Comparison of ENCODE assay signal across 20 mouse cellular contexts in the genomic region with DNA sequence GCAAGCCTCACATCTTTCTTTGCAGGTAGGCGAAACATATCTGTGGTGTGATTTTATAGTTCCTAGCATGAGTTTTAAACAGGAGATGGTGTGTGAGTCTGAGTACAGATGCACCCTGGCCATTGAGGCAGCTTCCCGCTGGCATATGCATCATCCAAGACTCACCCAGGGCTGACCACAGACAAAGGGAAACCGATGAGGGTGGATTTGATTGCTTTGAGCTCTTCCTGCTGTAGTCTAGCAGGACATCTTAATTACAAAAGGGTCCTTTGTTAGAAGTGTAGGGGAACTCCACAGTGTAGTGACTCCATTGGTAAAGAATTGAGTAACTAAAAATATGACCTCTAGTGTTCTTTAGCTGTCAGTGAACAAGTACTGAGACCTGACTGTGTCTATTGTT.
A peak's percentile ranks its signal among the peaks of the same experiment; 100 is the strongest.
DNase-seq lines count a peak whose midpoint lies in the region; ATAC-seq and TF ChIP-seq lines count a peak whose summit lies in the region.
"Had no signal": no experiment of that assay in that cellular context is flagged by ENCODE, and none has a peak within 500 bp of the region (broad histone marks: within the 10 kb centered on the region; RNA-seq: fewer than 3 reads in every experiment).

No protein-coding gene starts in this region.

- H3K36me3 ChIP-seq in heart, embryonic 10.5 days: no peaks in the 10 kb centered on the region
- no peaks in the 10 kb centered on the region for H3K36me3 ChIP-seq in lung, postnatal 0 days (ENCODE audit: insufficient read depth, low read length)
- H3K36me3 ChIP-seq in C2C12 (ENCODE audit: control insufficient read depth, insufficient read depth): no peaks in the 10 kb centered on the region
- H3K36me3 ChIP-seq in hindbrain, embryonic 12.5 days: no peaks in the 10 kb centered on the region
- H3K36me3 ChIP-seq: embryonic facial prominence, embryonic 13.5 days; limb, embryonic 15.5 days; neural tube, embryonic 15.5 days had no signal

- 69% methylated on average over 3 of the region's 3 CpGs for WGBS in heart, embryonic 10.5 days
- WGBS in lung, postnatal 0 days: 58% methylated on average over 3 of the region's 3 CpGs
- 40% methylated on average over 3 of the region's 3 CpGs for WGBS in lung, adult 2 months
- 49% methylated on average over 3 of the region's 3 CpGs for WGBS in hindbrain, embryonic 12.5 days

- no peak overlapping the region for H3ac ChIP-seq in C2C12 (ENCODE audit: control insufficient read depth, insufficient read length, low read depth)

- no peaks in the 10 kb centered on the region for H3K79me3 ChIP-seq in C2C12 (ENCODE audit: low read depth)

- no peak for DNase-seq in heart, embryonic 10.5 days (ENCODE audit: low spot score)
- no peak for DNase-seq in heart, postnatal 10 days
- peak; percentile 49 for DNase-seq in lung, postnatal 0 days (ENCODE audit: low spot score)
- no peak for DNase-seq in lung, adult 2 months
- DNase-seq in NIH3T3 (ENCODE audit: low read depth): peak; percentile 10
- no peak for DNase-seq in gastrocnemius, postnatal 10 days
- DNase-seq: cerebellum, adult 9-10 months; forebrain, postnatal 0 days; gastrocnemius, postnatal 14 days; heart, postnatal 4 days; kidney, adult 2 months; layer of hippocampus, postnatal 36 days; midbrain, embryonic 14.5 days; thymus, adult 18-20 months had no signal

- H3K9ac ChIP-seq in lung, postnatal 0 days (replicated peaks; ENCODE audit: low read depth): no peak overlapping the region
- H3K9ac ChIP-seq in hindbrain, embryonic 12.5 days: no peak overlapping the region
- H3K9ac ChIP-seq: embryonic facial prominence, embryonic 13.5 days; forebrain, postnatal 0 days; limb, embryonic 15.5 days; neural tube, embryonic 15.5 days had no signal

- H3K4me1 ChIP-seq in heart, embryonic 10.5 days: peaks cover 44% of the 10 kb centered on the region
- peaks cover 27% of the 10 kb centered on the region for H3K4me1 ChIP-seq in lung, postnatal 0 days (ENCODE audit: insufficient read depth, low read depth, low read length)
- H3K4me1 ChIP-seq in lung, adult 2 months (ENCODE audit: control insufficient read depth, insufficient read depth, low read length): peaks cover 39% of the 10 kb centered on the region
- H3K4me1 ChIP-seq in hindbrain, embryonic 12.5 days: no peaks in the 10 kb centered on the region
- H3K4me1 ChIP-seq: neural tube, embryonic 15.5 days had no signal

- ATAC-seq in lung, postnatal 0 days: peak; percentile 48
- ATAC-seq in hindbrain, embryonic 12.5 days (ENCODE audit: low FRiP score): no peak
- ATAC-seq: forebrain, postnatal 0 days had no signal

- intact Hi-C loops in heart, postnatal 10 days (cut with DNase I): no loop called here

- no peaks in the 10 kb centered on the region for H3K79me2 ChIP-seq in C2C12 (ENCODE audit: control insufficient read depth, insufficient read depth)

- peak overlapping the region; percentile 53; the same call in 1 of the 2 replicates for H3K27ac ChIP-seq in heart, embryonic 10.5 days
- no peak overlapping the region; the same call in 1 of the 2 replicates for H3K27ac ChIP-seq in lung, postnatal 0 days (ENCODE audit: low read length)
- no peak overlapping the region for H3K27ac ChIP-seq in hindbrain, embryonic 12.5 days
- H3K27ac ChIP-seq: embryonic facial prominence, embryonic 13.5 days; limb, embryonic 15.5 days; neural tube, embryonic 15.5 days had no signal

- no peaks in the 10 kb centered on the region for H3K9me3 ChIP-seq in heart, embryonic 10.5 days
- H3K9me3 ChIP-seq in lung, postnatal 0 days (ENCODE audit: low read length): no peaks in the 10 kb centered on the region
- H3K9me3 ChIP-seq in hindbrain, embryonic 12.5 days (replicated peaks): no peaks in the 10 kb centered on the region
- H3K9me3 ChIP-seq: embryonic facial prominence, embryonic 13.5 days; limb, embryonic 15.5 days; neural tube, embryonic 15.5 days had no signal

- H3K4me2 ChIP-seq in lung, postnatal 0 days (replicated peaks; ENCODE audit: low read depth, low read length): no peak overlapping the region
- H3K4me2 ChIP-seq in hindbrain, embryonic 12.5 days (replicated peaks): no peak overlapping the region
- H3K4me2 ChIP-seq: embryonic facial prominence, embryonic 13.5 days; limb, embryonic 15.5 days; neural tube, embryonic 15.5 days had no signal

- no peak overlapping the region for H3K4me3 ChIP-seq in heart, embryonic 10.5 days
- no peak overlapping the region for H3K4me3 ChIP-seq in lung, postnatal 0 days (ENCODE audit: low read depth, low read length)
- no peak overlapping the region for H3K4me3 ChIP-seq in lung, adult 2 months (replicated peaks; ENCODE audit: extremely low read depth, low read depth, low read length)
- H3K4me3 ChIP-seq in C2C12 (ENCODE audit: insufficient read depth, poor library complexity, severe bottlenecking): no peak overlapping the region
- H3K4me3 ChIP-seq in hindbrain, embryonic 12.5 days: no peak overlapping the region
- H3K4me3 ChIP-seq: embryonic facial prominence, embryonic 13.5 days; limb, embryonic 15.5 days; myocyte; neural tube, embryonic 15.5 days had no signal

- no peaks in the 10 kb centered on the region for H3K27me3 ChIP-seq in heart, embryonic 10.5 days (ENCODE audit: insufficient read depth, poor library complexity, severe bottlenecking)
- no peaks in the 10 kb centered on the region for H3K27me3 ChIP-seq in lung, postnatal 0 days (replicated peaks; ENCODE audit: insufficient read depth, low read length)
- no peaks in the 10 kb centered on the region for H3K27me3 ChIP-seq in C2C12 (ENCODE audit: control insufficient read depth, insufficient read depth, insufficient read length)
- H3K27me3 ChIP-seq in hindbrain, embryonic 12.5 days: no peaks in the 10 kb centered on the region
- H3K27me3 ChIP-seq: embryonic facial prominence, embryonic 13.5 days; limb, embryonic 15.5 days; neural tube, embryonic 15.5 days had no signal

- TF ChIP-seq POLR2A in lung, adult 2 months (IDR thresholded peaks at IDR 0.05; ENCODE audit: borderline replicate concordance, extremely low read depth, low read depth, low read length): no peak

- peak; percentile 67 for TF ChIP-seq EP300 in lung, postnatal 0 days (IDR thresholded peaks at IDR 0.05)

- TF ChIP-seq CTCF in lung, postnatal 0 days (IDR thresholded peaks at IDR 0.05): peak; percentile 10; the same call in 1 of the 2 replicates
- no peak for TF ChIP-seq CTCF in lung, adult 2 months (IDR thresholded peaks at IDR 0.05; ENCODE audit: insufficient read depth, low read length)
- TF ChIP-seq CTCF in C2C12 (IDR thresholded peaks at IDR 0.05; ENCODE audit: control insufficient read depth, insufficient read depth, insufficient read length): no peak

TF ChIP-seq in C2C12, 6 proteins besides CTCF, POLR2A, EP300 and RAD21:
- peak; percentile 31 for TF ChIP-seq MAX (IDR thresholded peaks at IDR 0.05)
- TF ChIP-seq MYOD1 (IDR thresholded peaks at IDR 0.05; ENCODE audit: control insufficient read depth, insufficient read length, low read depth): no peak
- peak; percentile 44 for TF ChIP-seq FOSL1 (IDR thresholded peaks at IDR 0.05; ENCODE audit: insufficient read depth, low read length, poor library complexity, severe bottlenecking)
TF ChIP-seq in C2C12: peak in this region for 2.

Comparison
In these comparisons a context has a peak if more than half of its experiments do, and no peak if none do; other contexts are left out.
1. DNase-seq: peak in lung, postnatal 0 days (single experiment) and NIH3T3 (single experiment); none in heart, embryonic 10.5 days (single experiment), heart, postnatal 10 days (0 of 2), lung, adult 2 months (single experiment) and gastrocnemius, postnatal 10 days (single experiment).